24 mouse cellular contexts compared by ENCODE assay signal in genomic region chr6:148605226-148605625, GRCm38 (mm10).
"Had no signal": no experiment of that assay in that cellular context is flagged by ENCODE, and none has a peak within 500 bp of the region (broad histone marks: within the 10 kb centered on the region; RNA-seq: fewer than 3 reads in every experiment).

No protein-coding gene starts in this region.

- H3K9ac ChIP-seq: forebrain, embryonic 15.5 days; forebrain, postnatal 0 days; heart, embryonic 12.5 days; hindbrain, embryonic 12.5 days; hindbrain, embryonic 14.5 days; kidney, embryonic 15.5 days; limb, embryonic 12.5 days had no signal

- H3K4me1 ChIP-seq: forebrain, embryonic 15.5 days; hindbrain, embryonic 10.5 days; hindbrain, embryonic 12.5 days had no signal

- H3K27me3 ChIP-seq: forebrain, embryonic 15.5 days; heart, embryonic 12.5 days; hindbrain, embryonic 12.5 days; kidney, embryonic 15.5 days; limb, embryonic 12.5 days had no signal

- H3K36me3 ChIP-seq: forebrain, embryonic 15.5 days; heart, embryonic 12.5 days; hindbrain, embryonic 10.5 days; hindbrain, embryonic 12.5 days; kidney, embryonic 15.5 days; limb, embryonic 10.5 days; limb, embryonic 12.5 days had no signal

- H3K9me3 ChIP-seq: forebrain, embryonic 15.5 days; heart, embryonic 12.5 days; hindbrain, embryonic 10.5 days; hindbrain, embryonic 12.5 days; kidney, embryonic 15.5 days; limb, embryonic 10.5 days; limb, embryonic 12.5 days had no signal

- DNase-seq: forebrain, postnatal 0 days; gastrocnemius, postnatal 14 days; gastrocnemius, postnatal 36 days; heart, adult 2 months; heart, postnatal 10 days; heart, postnatal 4 days; kidney, adult 11 months; kidney, adult 2 months; kidney, adult 9 months; kidney, postnatal 25 days; kidney, postnatal 4 days had no signal

- H3K27ac ChIP-seq: forebrain, embryonic 15.5 days; heart, adult 2 months; hindbrain, embryonic 10.5 days; hindbrain, embryonic 12.5 days; hindbrain, embryonic 14.5 days; hindbrain, postnatal 0 days; kidney, embryonic 15.5 days; kidney, postnatal 0 days; layer of hippocampus, adult 2 months; left cerebral cortex, adult 2 months; limb, embryonic 10.5 days; limb, embryonic 12.5 days had no signal

- H3K4me3 ChIP-seq: forebrain, embryonic 15.5 days; heart, adult 2 months; heart, embryonic 12.5 days; hindbrain, embryonic 10.5 days; hindbrain, embryonic 12.5 days; kidney, embryonic 15.5 days; layer of hippocampus, adult 2 months; left cerebral cortex, adult 2 months; limb, embryonic 10.5 days; limb, embryonic 12.5 days had no signal

- ATAC-seq: forebrain, embryonic 15.5 days; forebrain, postnatal 0 days; hindbrain, postnatal 0 days; intestine, embryonic 16.5 days had no signal

- H3K4me2 ChIP-seq: forebrain, embryonic 15.5 days; heart, embryonic 12.5 days; hindbrain, embryonic 12.5 days; hindbrain, embryonic 14.5 days; kidney, embryonic 15.5 days; limb, embryonic 12.5 days had no signal
